Mouse (Mus musculus): Measurements from ENCODE around the gene Ankrd34a.

The Ankrd34a gene

DNA sequence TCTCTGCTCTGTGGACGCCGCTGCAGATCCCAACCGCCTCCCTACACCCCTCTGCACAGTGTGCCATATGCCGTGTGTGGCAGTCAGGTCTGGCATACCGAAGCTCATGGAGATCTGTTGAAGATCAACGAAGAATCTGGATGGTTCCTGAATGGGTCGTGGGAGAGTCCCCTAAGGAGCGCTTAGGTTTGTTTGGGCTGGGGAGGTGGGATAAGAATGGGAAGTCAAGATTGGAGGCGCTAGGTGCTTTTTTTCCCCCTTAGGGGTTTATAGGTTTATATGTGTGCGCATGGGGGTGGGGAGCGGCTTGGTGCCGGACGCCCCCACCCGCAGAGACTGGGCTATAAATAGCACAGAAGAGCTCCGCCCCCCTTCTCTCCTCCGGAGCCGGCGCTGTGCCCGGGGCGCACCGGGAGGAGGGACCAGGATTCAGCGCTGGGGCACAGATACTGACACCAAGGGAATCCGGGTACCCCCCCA, at the start of gene Ankrd34a:
Gene Ankrd34a, plus strand, starts transcription at position 409 of the 480 bp plus-strand sequence.
- DNase-seq (ENCODE audit: low read depth, low spot score) = peak; percentile 94

DNA sequence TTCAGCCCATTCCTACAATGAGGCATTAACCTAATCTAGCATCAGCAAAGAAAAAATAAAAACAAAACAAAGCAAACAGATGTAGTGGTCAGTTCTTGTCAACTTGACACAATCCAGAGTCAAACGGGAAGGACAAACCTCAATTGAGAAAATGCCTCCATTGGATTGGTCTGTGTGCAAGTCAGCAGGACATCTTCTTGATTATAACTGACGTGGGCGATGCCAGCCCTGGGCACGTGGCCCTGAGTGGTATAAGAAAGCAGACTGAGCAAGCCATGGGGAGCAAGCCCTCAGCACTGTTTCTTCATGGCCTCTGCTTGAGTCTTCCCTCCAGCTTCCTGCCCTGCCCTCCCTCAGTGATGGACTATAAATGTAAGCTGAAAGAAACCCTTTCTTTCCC, 49.6 kb upstream of the Ankrd34a start:
- DNase-seq (ENCODE audit: low read depth, low spot score) = no peak

DNA sequence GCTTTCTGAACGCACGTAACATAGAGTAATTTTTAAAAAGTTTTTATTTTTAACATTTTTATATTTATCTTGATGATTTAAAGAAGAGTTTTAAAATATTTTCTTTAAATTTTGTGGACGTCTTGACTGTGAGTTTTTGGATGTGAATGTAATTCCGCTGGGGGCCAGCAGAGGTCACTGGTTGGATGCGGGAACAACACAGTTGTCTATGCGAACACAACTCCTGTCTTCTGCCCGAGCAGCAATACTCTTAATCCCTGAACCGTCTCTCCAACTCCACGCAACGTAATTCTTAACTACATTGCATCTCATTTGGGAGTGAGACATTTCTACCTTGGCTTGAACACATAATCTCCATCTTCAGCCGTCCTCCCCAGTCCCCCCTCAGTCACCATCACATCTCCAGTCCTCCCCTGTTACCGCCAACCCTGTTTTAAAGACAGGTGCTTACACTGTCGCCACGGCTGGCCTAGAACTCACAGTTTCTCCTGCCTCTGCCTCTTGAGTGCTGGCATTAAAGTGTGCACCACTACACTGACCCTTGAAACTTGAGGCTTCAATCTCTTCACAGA, 49.0 kb upstream of the Ankrd34a start:
- DNase-seq (ENCODE audit: low read depth, low spot score) = peak; percentile 81

DNA sequence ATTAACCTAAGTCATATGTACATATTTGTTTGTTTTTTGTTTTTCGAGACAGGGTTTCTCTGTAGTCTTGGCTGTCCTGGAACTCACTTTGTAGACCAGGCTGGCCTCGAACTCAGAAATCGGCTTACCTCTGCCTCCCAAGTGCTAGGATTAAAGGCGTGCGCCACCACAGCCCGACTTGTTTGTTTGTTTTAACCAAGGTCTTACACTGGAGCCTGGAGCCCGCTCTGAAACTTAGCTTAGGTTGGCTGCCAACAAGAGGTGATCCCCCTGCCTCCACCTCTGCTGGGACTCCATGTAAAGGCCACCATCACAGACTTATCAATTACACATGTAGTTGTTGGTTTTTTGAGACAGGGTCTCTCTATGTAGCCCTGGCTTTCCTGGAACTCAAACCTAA, 47.6 kb upstream of the Ankrd34a start:
- no peak for DNase-seq (ENCODE audit: low read depth, low spot score)

DNA sequence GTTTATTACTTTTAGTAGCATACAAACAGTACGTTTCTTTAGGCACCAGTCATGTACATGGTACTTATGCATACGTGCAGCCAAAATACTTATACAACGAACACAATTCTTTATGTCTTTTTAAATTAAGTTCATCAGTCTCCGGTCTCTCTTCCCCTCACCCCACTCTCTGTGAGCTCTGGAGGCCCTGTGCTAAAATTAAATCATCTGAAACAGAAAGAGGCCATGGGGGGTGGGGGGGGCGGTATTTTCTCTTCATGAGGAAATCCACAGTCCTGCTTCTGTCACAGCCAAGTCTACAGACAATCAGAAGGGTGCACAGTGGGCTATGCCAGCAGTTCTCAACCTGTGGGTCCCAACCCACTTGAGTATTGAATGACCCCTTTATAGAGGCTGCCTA, 47.1 kb upstream of the Ankrd34a start:
- DNase-seq (ENCODE audit: low read depth, low spot score) = no peak

DNA sequence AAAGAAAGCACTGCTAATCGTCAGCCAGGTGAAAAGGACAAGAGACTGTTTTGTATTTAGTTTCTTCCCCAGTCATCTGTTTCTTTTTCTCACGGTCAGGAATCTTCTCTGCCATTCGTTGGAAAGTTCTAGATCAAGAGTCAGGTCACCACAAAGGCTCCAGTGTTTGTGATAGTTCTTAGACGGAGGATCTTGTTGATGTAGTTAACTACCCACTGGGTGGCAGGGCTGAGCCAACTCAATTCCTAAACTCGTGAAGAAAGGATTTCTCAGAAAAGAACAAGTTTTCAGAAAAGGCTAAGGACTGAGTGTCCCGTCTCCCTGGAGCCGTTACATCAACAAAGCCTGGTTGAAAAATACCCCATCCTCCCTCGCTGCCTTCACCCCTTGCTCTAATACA, 45.2 kb upstream of the Ankrd34a start:
- peak; percentile 79 for DNase-seq (ENCODE audit: low read depth, low spot score)

DNA sequence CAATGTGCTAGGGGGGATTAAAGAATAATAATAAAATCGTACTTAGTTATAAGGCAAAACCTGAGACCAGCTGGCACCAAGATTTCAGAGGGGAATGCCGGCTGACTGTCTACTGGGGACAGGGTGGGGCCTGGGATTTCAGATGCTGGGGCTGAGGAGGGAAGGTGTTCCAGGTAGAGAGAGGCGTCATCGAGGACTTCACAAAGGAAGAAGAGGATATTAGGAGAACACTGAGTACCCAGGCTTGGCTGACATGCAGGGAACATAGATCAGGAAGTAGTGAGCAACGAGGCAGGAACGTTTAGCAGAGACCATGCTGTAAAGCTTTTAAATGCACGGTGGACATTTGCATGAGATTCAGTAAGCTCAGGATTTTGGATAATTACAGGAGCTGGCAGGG, 44.5 kb upstream of the Ankrd34a start:
- no peak for DNase-seq (ENCODE audit: low read depth, low spot score)

DNA sequence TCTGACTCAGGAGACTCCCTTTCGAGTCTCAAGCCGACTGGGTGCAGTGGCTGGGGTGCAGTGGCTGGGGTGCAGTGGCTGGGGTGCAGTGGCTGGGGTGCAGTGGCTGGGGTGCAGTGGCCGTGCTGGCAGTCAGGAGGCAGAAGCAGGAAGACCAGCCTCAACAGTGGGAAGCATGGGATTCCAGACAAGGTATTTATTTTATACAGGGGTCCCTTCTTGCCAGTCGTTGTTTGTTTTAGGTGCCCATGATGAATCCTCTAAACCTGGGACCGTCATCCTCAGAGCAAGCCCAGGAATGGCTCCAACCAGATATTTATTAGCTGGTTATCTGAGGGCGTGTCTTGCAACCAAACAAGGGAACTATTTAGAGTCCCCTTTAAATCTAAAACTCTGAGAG, 42.8 kb upstream of the Ankrd34a start:
- DNase-seq (ENCODE audit: low read depth, low spot score) = no peak

DNA sequence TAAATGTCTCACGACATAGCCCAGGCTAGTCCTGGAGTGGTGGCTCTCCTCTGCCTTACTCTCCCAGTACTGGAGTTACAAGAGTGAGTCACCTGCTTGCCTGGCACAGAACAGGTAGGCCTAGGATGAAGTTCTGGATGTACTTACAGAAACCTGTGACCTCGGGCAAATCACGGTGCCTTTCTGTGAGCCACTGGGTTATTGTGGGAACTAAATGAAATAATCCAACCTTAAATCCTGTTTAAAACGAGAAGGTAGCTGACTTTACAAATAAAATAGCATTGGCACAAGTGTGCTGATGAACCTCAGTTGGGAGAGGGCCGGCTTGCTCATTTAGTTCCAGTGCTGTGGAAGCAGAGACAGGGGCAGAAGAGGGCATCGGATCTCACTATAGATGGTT, 42.2 kb upstream of the Ankrd34a start:
- DNase-seq (ENCODE audit: low read depth, low spot score) = no peak

DNA sequence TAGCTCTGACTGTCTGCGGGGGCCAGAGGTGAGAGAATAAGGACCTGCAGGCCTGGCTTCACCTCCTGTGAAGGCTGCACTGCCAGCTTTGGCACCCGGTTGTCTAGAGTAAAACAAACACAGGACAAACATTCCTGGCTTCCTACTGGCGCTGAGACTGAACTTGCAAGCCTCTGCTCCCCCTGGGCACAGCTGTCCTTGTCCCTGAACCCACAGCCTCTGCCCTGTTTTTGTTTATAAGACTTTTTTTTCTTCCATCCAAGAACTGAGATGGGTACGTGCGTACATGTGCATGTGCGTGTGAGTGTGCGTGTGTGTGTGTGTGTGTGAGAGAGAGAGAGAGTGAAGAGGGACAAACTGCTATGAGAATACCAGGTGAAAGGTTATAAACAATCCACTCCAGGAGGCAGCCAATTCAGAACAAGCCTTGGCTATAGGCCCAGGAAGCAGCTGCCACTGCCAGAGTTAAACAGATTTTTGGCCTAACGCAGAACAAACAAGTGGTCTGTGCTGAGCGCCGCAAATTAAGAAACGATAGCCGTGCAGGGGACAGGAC, 41.3 kb upstream of the Ankrd34a start:
- DNase-seq (ENCODE audit: low read depth, low spot score) = peak; percentile 59

DNA sequence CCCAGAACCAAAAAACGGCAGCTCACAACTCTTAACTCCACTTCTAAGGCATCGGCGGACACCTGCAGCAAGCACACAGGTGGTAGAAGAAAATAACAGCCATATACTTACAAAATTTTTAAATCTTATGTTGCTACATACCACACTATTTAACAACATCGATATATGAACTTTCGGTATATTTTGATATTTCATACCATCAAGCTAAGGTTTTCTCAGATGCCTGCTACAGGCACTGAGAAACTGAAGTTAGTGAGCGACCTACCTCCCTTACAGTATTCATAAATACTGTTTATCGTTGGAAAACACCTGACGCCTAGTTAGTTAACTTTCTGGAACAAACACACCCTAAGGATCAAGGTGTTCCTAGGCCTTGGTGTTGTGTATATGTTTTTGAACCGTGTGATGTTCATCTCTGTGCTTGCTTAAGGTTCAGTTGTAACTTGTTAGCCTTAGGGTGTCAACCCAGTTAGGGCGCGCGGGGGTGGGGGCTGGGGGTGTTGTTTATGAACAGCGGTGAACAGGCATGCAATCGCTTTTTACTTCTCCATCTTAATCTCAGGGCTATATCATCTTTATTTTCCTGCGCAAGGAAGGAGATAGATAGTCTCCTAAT, 40.3 kb upstream of the Ankrd34a start:
- DNase-seq (ENCODE audit: low read depth, low spot score) = no peak

DNA sequence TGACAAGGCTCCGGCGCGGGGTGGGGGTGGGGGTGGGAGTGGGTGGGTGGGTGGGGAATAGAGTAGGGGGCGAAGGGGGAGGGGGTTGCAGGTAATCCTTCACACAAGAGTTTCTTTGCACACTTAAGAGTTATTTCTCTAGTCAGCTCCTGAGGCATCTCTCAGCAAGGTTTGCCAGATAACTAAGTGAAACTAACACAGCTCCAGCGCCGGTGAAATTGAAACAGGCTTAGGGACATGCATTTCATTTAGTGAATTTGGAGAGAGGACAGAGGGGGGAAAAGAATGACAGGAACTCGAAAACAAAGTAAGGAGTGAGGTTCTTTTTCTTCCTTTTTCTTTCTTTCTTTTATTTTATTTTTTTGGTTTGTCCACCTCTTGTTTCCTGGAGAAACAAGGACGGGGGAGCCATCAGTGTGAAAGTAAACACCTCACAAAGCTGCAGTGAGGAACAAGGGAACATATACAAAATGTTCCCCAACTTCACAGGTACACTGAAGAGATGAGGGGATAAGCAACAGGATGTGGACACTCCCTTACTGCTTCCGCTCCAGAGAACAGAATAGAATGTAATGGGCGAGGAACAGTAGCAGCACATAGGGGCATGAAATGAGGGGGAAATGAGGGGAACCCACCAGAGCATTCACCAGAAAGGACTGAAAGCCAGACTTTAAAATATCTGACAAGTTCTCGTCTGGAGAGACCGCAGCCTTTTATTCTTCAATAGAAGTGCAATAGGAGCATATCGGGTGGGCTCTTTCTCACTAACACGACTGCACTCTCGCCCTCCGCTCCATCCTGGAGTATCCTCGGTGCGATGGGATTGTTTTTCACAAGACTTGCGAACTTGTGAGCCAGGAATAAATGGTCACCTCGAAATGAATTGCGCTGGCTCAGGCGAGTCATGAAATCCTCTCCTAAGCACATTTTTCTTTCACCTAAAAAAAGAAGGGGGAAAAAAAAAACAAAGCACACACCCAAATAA, 39.5 kb upstream of the Ankrd34a start:
- DNase-seq (ENCODE audit: low read depth, low spot score) = no peak

DNA sequence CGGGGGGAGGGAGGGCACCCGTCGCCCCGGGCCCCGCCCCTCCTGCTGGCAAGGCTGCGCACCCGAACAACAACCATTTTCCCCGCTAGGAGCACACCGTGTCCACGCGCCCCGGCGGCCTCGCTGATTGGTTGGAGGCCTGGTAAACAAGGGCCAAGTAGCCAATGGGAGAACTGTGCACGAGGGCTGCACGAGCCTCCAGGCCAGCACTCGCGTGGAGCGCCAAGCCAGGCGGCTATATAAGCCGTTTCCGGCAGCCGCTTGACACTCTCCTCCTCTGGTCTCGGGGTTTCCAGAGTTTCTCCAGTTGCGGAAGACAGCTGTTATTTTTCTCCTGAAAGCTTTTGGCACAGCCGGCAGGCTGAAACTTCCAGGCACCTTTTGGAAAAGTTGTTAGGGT, 38.7 kb upstream of the Ankrd34a start, which contains the start of gene Txnip:
Gene Txnip, plus strand, starts transcription at position 264 of the 400 bp plus-strand sequence.
- peak; percentile 97 for DNase-seq (ENCODE audit: low read depth, low spot score)

DNA sequence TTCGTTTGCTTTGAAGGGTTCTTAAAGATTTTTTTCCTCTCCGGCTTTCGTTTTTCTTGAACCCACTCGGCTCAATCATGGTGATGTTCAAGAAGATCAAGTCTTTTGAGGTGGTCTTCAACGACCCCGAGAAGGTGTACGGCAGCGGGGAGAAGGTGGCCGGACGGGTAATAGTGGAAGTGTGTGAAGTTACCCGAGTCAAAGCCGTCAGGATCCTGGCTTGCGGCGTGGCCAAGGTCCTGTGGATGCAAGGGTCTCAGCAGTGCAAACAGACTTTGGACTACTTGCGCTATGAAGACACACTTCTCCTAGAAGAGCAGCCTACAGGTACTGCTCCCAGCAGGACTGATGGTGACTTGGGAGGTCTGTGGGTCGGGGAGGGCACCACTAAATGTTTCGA, 38.3 kb upstream of the Ankrd34a start:
- no peak for DNase-seq (ENCODE audit: low read depth, low spot score)

DNA sequence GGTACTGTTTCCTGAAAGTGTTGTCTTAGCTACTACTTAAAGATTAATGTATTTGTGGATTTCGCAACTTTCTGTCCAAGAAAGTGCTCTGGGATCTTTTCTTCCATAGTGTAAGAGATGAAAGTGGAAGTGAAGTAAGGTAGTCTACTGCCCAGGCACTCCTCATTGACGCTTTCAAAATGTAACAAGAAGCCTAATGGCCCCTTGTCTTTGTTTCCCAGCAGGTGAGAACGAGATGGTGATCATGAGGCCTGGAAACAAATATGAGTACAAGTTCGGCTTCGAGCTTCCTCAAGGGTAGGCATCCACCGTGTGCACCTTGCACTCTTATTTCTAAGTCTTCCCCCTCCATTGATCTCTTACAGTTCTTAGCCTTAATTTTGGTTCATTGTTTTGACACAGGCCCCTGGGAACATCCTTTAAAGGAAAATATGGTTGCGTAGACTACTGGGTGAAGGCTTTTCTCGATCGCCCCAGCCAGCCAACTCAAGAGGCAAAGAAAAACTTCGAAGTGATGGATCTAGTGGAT, 37.7 kb upstream of the Ankrd34a start:
- DNase-seq (ENCODE audit: low read depth, low spot score) = no peak

DNA sequence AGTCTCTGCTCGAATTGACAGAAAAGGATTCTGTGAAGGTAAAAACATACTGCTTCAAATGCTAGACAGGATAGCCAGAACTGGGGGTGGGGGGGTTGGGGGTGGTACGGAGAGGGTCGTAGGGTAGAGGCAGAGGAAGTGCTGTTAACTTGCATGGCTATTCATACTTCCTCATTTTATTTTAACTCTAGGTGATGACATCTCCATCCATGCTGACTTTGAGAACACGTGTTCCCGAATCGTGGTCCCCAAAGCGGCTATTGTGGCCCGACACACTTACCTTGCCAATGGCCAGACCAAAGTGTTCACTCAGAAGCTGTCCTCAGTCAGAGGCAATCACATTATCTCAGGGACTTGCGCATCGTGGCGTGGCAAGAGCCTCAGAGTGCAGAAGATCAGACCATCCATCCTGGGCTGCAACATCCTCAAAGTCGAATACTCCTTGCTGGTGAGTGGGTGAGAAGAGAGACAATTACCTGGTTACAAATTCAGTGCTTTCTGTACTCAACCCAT, 37.0 kb upstream of the Ankrd34a start:
- DNase-seq (ENCODE audit: low read depth, low spot score) = no peak

DNA sequence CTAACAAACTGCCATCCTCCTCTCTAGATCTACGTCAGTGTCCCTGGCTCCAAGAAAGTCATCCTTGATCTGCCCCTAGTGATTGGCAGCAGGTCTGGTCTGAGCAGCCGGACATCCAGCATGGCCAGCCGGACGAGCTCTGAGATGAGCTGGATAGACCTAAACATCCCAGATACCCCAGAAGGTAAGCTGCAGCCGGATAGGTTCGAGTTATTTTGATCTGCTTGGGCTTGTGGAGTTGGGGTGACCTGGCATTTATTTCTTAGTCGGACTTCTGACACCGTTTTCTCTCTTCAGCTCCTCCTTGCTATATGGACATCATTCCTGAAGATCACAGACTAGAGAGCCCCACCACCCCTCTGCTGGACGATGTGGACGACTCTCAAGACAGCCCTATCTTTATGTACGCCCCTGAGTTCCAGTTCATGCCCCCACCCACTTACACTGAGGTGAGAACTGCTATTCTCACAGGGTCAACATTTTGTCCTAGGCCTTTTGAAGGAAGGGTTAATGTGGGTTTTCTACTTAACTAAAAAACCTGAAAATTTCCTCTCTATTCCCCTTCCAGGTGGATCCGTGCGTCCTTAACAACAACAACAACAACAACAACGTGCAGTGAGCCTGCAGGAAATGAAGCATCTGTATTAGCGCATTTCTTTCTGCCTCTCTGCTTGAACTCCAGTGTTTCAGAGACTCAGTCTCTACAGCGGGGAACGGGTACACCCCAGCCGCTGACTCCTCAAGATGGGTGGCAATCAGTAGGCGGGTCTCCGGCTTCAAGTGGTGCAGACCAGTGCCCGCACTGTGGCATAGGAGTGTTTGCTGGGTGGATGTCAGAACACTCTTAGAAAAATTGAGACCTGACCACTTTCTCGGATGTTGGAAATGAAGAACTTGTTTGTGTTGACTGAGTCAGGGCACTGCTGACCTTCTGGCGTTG, 36.3 kb upstream of the Ankrd34a start:
- DNase-seq (ENCODE audit: low read depth, low spot score) = no peak

DNA sequence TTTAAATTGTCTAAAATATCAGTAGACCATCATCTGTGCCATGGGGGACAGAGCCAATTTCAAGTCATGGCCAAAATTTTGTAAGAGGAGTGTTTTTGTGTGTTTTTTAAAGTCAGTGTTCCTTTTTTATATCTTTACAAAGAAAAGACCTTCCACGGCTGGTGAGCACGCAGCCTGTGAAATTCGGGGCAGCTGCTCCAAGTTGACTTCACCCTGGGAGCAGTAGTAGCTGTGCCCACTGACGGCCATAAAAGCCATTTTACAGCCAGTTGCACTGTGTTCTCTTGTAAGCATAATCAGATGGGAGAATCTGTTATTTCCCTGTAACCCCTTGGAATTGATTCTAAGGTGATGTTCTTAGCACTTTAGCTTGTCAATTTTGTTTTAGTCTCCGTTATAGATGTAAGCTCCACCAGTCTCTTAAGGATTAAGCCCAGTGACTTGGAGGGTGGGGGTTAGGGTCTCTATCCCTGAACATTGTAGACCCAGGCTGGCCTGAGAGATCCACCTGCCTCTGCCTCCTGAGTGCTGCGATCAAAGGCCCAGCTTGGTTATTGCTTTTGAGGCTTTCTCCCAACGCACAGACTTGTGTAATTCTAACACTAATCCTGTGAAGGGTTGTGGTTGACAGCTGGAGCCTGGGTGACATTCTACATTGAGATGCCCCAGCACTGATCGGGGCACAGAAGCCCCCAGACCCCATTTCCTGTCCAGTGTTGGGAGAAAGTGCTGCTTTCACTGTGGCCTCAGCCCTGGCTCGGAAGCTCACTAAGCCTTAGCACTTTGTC, 35.4 kb upstream of the Ankrd34a start:
- DNase-seq (ENCODE audit: low read depth, low spot score) = no peak

DNA sequence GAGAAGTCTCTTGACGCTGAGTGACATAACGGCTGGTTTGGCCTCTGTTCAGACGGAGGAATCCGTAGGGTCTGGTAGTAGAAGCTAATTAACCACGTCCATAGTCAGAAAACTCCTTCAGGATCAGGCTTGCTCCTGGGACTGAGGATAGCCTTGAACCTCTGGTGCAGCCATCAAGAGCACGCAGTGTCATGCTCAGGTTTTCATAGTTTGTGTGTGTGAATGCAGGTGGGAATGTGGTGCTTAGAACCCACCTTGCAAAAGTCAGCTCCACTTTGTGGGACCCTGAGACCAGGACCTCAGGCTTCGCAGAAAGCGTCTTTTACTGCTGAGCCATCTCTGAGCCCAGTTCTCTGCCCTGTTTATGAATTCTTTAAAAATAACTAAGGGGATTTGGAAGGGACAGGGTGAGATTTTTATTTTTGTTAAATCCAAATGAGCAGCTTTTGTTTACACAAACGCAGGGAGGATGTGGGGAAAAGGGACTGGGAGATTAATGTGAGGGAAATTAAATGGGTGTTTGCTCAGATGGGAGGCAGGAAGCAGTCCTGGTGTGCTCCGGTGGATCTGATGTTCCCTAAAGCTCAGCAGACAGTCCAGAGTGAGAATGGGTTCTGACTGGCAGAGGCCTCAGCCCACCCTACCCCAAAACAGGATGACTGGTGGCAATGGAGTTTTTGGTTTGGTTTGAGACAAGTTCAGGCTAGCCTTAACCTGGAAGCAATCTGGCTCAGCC, 34.3 kb upstream of the Ankrd34a start:
- no peak for DNase-seq (ENCODE audit: low read depth, low spot score)

Data from brain, adult 2 months (tissue).